Mouse (Mus musculus) lung, embryonic 16.5 days (tissue): ENCODE data around the gene Frmd6. TPM values are rescaled to one million over a fixed set of nuclear protein-coding genes. Genes with fewer than 3 reads are reported as not detected.

Experiments
- ATAC-seq: fragments of 200-750 bp; cut with Nextera tagmentation; 2 replicates; pipeline ENCODE4 v1.8.0; 2017; ENCODE audit warnings: low read depth, mild to moderate bottlenecking, moderate library complexity
- H3K27ac ChIP-seq: fragments of 300-500 bp; sonication (generic); 2 replicates; pipeline ENCODE4 v1.5.1; 2014; ENCODE audit warnings: mild to moderate bottlenecking, control low read depth, low read length
- H3K27me3 ChIP-seq: fragments of 300-500 bp; sonication (generic); 2 replicates; pipeline ENCODE4 v1.6.1; 2014; ENCODE audit warnings: low read depth, low read length, mixed read lengths; ENCODE audit not compliant: control insufficient read depth, insufficient read depth
- H3K36me3 ChIP-seq: fragments of 300-500 bp; sonication (generic); 2 replicates; pipeline ENCODE4 v1.6.1; 2014; ENCODE audit warnings: low read length; ENCODE audit not compliant: control insufficient read depth, insufficient read depth
- H3K4me1 ChIP-seq: fragments of 300-500 bp; sonication (generic); replicated peaks from 2 replicates; pipeline ENCODE4 v1.6.1; 2014; ENCODE audit warnings: low read length, mixed read lengths; ENCODE audit not compliant: control insufficient read depth, insufficient read depth
- H3K4me2 ChIP-seq: fragments of 300-500 bp; sonication (generic); 2 replicates; pipeline ENCODE4 v1.6.1; 2014; ENCODE audit warnings: low read depth, low read length, control low read depth
- H3K4me3 ChIP-seq: fragments of 300-500 bp; sonication (generic); 2 replicates; pipeline ENCODE4 v1.5.1; 2014; ENCODE audit warnings: mild to moderate bottlenecking, low read length, control low read depth
- H3K9ac ChIP-seq: fragments of 300-500 bp; sonication (generic); 2 replicates; pipeline ENCODE4 v1.6.1; 2014; ENCODE audit warnings: low read length, control low read depth
- H3K9me3 ChIP-seq: fragments of 300-500 bp; sonication (generic); 2 replicates; pipeline ENCODE4 v1.6.1; 2016; ENCODE audit warnings: low read length; ENCODE audit not compliant: control insufficient read depth
- WGBS: fragments of 180-500 bp; shearing (Covaris S2); extraction: QIAGEN DNeasy Blood & Tissue Kit; methylation state at CpG from one replicate; pipeline ENCODE4 v1.1.7; 2014; 5-methylcytosine and 5-hydroxymethylcytosine counted together
- polyA plus RNA-seq: library from polyadenylated mRNA; unstranded; fragments of >200 nt; fragmentation: Nextera tagmentation; extraction: Ambion mirVana; gene quantifications from 2 replicates; pipeline ENCODE4 v1.2.1, GENCODE M21; 2015

The Frmd6 gene
- polyA plus RNA-seq, 1 experiment from 2014 or later, result 38.9 TPM

DNA sequence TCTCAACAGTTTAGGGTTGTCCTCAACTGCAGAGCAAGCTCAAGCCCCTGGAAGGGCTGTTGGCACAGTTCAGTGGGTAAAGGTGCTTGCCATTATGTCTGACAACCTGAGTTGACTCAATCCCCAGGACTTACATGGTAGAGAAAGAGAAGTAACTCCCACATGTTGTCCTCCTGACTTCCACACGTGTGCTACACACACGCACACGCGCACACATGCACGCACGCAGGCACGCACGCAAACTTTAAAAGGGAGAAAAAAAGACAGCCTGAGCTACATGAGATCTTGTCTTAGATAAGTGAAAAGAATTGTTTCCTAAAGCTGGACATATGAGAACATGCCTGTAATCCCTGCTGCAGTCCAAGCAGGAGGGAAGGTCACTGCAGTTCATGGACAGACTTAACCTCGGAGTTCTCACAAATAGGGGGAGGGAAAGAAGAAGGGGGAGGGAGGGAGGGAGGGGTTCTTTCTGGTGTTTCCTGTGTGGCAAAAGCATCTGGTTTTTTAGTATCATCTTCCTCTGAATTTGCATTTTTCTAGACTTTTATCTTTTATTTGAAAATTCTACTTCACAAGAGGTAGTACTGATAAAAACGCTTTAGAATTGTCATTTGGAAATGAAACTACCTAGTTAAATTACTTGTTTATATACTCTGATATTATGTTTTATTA lies 121.4 kb downstream of the Frmd6 start:
- peaks cover 22% of the 10 kb centered on the region for H3K36me3 ChIP-seq

More for the DNA sequence above, 121.4 kb downstream of the Frmd6 start:
- WGBS, result 92% methylated on average over 10 of the region's 10 CpGs
- H3K9me3 ChIP-seq, result no peaks in the 10 kb centered on the region
- no peak overlapping the region for H3K27ac ChIP-seq
- H3K27me3 ChIP-seq, result no peaks in the 10 kb centered on the region
- no peak overlapping the region for H3K9ac ChIP-seq
- H3K4me3 ChIP-seq, result no peak overlapping the region
- H3K4me1 ChIP-seq, result no peaks in the 10 kb centered on the region
- H3K4me2 ChIP-seq, result no peak overlapping the region
- no peak for ATAC-seq

Other genes with a start within 250 kb of the Frmd6 start
- 232 and 234 TPM in 2 replicates for gene Actr10, start 112.3 kb downstream of the Frmd6 start, polyA plus RNA-seq
- gene Psma3, start 149.1 kb downstream of the Frmd6 start, polyA plus RNA-seq, result 582 and 594 TPM in 2 replicates
- gene Arid4a, start 190.5 kb downstream of the Frmd6 start, polyA plus RNA-seq, result 44.7 and 47.7 TPM in 2 replicates